Mouse (Mus musculus): ENCODE data around the gene Dhx32.

- TF ChIP-seq CTCF (IDR thresholded peaks at IDR 0.05; ENCODE audit: extremely low read depth, insufficient read depth, low read length) (no peak), POLR2A (IDR thresholded peaks at IDR 0.05; ENCODE audit: extremely low read depth, insufficient read depth, low read length) (no peak)
Measured at GRCm38 (mm10) chr7:133765849-133766243, 16.7 kb downstream of the Dhx32 start.
